Mouse (Mus musculus) adrenal gland, adult 2 months (tissue): Measurements from ENCODE around the gene Prkag1. TPM values are rescaled to one million over a fixed set of nuclear protein-coding genes. Genes with fewer than 3 reads are reported as not detected.

Experiments used
- DNase-seq: peaks from one replicate; pipeline ENCODE4 v3.0.0; 2021
- polyA plus RNA-seq: library from polyadenylated mRNA; depleted of rRNA; stranded (reverse); fragments of >200 nt; gene quantifications from 2 replicates; pipeline ENCODE4 v1.2.3, GENCODE M21; 2012; rRNA removed
- total RNA-seq, 2 experiments: library from RNA; stranded (reverse); gene quantifications; 2 replicates each; pipeline ENCODE4 v1.2.3; 2021

Gene Prkag1
- total and polyA plus RNA-seq, 3 experiments: 54.9 to 79.8 (median 77.1) TPM

DNA sequence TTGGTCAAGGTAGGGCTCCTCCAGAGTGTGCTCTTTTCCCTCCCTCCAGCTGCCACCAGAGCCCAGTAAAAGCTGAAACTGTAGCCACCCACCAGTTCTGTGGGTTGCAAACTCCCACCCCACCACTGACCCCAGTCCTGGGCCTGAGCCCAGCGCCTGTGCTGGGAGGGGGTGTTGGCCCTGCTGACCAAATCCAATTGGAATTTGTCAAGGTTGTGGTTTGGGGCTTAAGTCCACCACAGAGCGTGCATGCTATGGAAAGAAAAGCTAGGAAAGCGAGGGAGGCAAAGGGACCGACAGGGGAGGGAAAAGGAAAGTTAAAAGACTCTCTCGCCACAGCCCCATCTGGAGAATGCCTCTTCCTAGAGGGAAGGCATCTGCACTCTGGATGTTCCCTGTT, 63.1 kb downstream of the Prkag1 start:
- peak; percentile 36 for DNase-seq

- peak; percentile 59 for DNase-seq
These were observed 65.4 kb downstream of the Prkag1 start for GRCm38 (mm10) chr15:98765929-98766328.

Other genes with a start within 250 kb of the Prkag1 start
- 10 to 100 TPM; 35.5 to 67.1 TPM for gene Adcy6, start 221.4 kb downstream of the Prkag1 start, total RNA-seq
- gene Adcy6, start 221.4 kb downstream of the Prkag1 start, polyA plus RNA-seq: 44.6 and 49.2 TPM in 2 replicates
- gene Cacnb3, start 200.7 kb downstream of the Prkag1 start, total RNA-seq: 10 to 100 TPM; 12.8 to 17.7 TPM
- 25.9 and 31.1 TPM in 2 replicates for gene Cacnb3, start 200.7 kb downstream of the Prkag1 start, polyA plus RNA-seq
- gene Ddx23, start 168.6 kb downstream of the Prkag1 start, total RNA-seq: 10 to 100 TPM; 65.5 to 84.6 TPM
- gene Ddx23, start 168.6 kb downstream of the Prkag1 start, polyA plus RNA-seq: 25.6 and 27.7 TPM in 2 replicates
- gene Rnd1, start 154.1 kb downstream of the Prkag1 start, total RNA-seq: 1 to 10 TPM; 3.9 to 4.0 TPM
- 1.4 and 3.0 TPM in 2 replicates for gene Rnd1, start 154.1 kb downstream of the Prkag1 start, polyA plus RNA-seq
- under 1 TPM; 0.32 to 0.62 TPM for gene Ccdc65, start 123.3 kb downstream of the Prkag1 start, total RNA-seq
- 0.11 and 0.23 TPM in 2 replicates for gene Ccdc65, start 123.3 kb downstream of the Prkag1 start, polyA plus RNA-seq
- 1 to 10 TPM; 4.9 to 9.3 TPM for gene Fkbp11, start 103.3 kb downstream of the Prkag1 start, total RNA-seq
- gene Fkbp11, start 103.3 kb downstream of the Prkag1 start, polyA plus RNA-seq: 8.4 and 10.0 TPM in 2 replicates
- gene Arf3, start 68.3 kb downstream of the Prkag1 start, total RNA-seq: 100 to 1,000 TPM; 130 to 136 TPM
- gene Arf3, start 68.3 kb downstream of the Prkag1 start, polyA plus RNA-seq: 82.4 and 106 TPM in 2 replicates
- 1 to 10 TPM in 1 of 2 experiments, under 1 TPM in 1; 0.84 to 2.2 TPM for gene Wnt10b, start 53.4 kb downstream of the Prkag1 start, total RNA-seq
- gene Wnt10b, start 53.4 kb downstream of the Prkag1 start, polyA plus RNA-seq: 0.45 and 2.2 TPM in 2 replicates
- gene Wnt1, start 41.7 kb downstream of the Prkag1 start, total RNA-seq: not detected
- gene Wnt1, start 41.7 kb downstream of the Prkag1 start, polyA plus RNA-seq: 0.08 TPM in 1 of 2 replicates, not detected in the other
- under 1 TPM in 1 of 2 experiments, not detected in 1; 0.35 TPM for gene Ddn, start 22.0 kb downstream of the Prkag1 start, total RNA-seq
- gene Ddn, start 22.0 kb downstream of the Prkag1 start, polyA plus RNA-seq: 0.03 and 0.08 TPM in 2 replicates
- gene Kmt2d, start 39.7 kb upstream of the Prkag1 start, total RNA-seq: 10 to 100 TPM; 36.8 to 58.2 TPM
- 21.0 and 22.3 TPM in 2 replicates for gene Kmt2d, start 39.7 kb upstream of the Prkag1 start, polyA plus RNA-seq
- 1 to 10 TPM in 1 of 2 experiments, under 1 TPM in 1; 0.69 to 3.6 TPM for gene Rhebl1, start 63.0 kb upstream of the Prkag1 start, total RNA-seq
- gene Rhebl1, start 63.0 kb upstream of the Prkag1 start, polyA plus RNA-seq: 1.3 and 2.0 TPM in 2 replicates
- gene Dhh, start 67.0 kb upstream of the Prkag1 start, total RNA-seq: 1 to 10 TPM; 2.3 to 3.5 TPM
- gene Dhh, start 67.0 kb upstream of the Prkag1 start, polyA plus RNA-seq: 3.1 and 3.8 TPM in 2 replicates
- gene Lmbr1l, start 86.7 kb upstream of the Prkag1 start, total RNA-seq: 10 to 100 TPM; 11.5 to 14.2 TPM
- 36.3 and 58.5 TPM in 2 replicates for gene Lmbr1l, start 86.7 kb upstream of the Prkag1 start, polyA plus RNA-seq
- gene Tuba1b, start 103.0 kb upstream of the Prkag1 start, total RNA-seq: 100 to 1,000 TPM; 235 to 261 TPM
- gene Tuba1b, start 103.0 kb upstream of the Prkag1 start, polyA plus RNA-seq: 616 and 725 TPM in 2 replicates
- gene Gm49450, start 122.0 kb upstream of the Prkag1 start, total RNA-seq: 10 to 100 TPM in 1 of 2 experiments, not detected in 1; 10.9 TPM
- 49.5 and 126 TPM in 2 replicates for gene Gm49450, start 122.0 kb upstream of the Prkag1 start, polyA plus RNA-seq
- 100 to 1,000 TPM in 1 of 2 experiments, 10 to 100 TPM in 1; 63.2 to 125 TPM for gene Tuba1a, start 122.2 kb upstream of the Prkag1 start, total RNA-seq
- 128 and 133 TPM in 2 replicates for gene Tuba1a, start 122.2 kb upstream of the Prkag1 start, polyA plus RNA-seq
- gene Tuba1c, start 198.4 kb upstream of the Prkag1 start, total RNA-seq: 100 to 1,000 TPM; 270 to 284 TPM
- gene Tuba1c, start 198.4 kb upstream of the Prkag1 start, polyA plus RNA-seq: 205 and 318 TPM in 2 replicates
- under 1 TPM; 0.43 to 0.86 TPM for gene Prph, start 223.7 kb upstream of the Prkag1 start, total RNA-seq
- 2.4 and 8.5 TPM in 2 replicates for gene Prph, start 223.7 kb upstream of the Prkag1 start, polyA plus RNA-seq
- under 1 TPM; 0.73 to 0.78 TPM for gene Troap, start 243.1 kb upstream of the Prkag1 start, total RNA-seq
- gene Troap, start 243.1 kb upstream of the Prkag1 start, polyA plus RNA-seq: 2.8 and 5.2 TPM in 2 replicates